Mouse (Mus musculus): ENCODE measurements at regions not wholly inside any gene's neighbourhood (a gene's known extent, or its start where the extent isn't known, plus 50 kb on each side); places are given as distances from the start of the nearest gene placed in this dataset.

- DNase-seq (ENCODE audit: low spot score), result no peak
Measured at GRCm38 (mm10) chr2:168337611-168338010, 56.1 kb upstream of the Kcng1 start.

- no peak for DNase-seq (ENCODE audit: low spot score)
Measured at GRCm38 (mm10) chr2:168335739-168336385, 54.3 kb upstream of the Kcng1 start.

- no peak for DNase-seq (ENCODE audit: low spot score)
Measured at GRCm38 (mm10) chr2:168334241-168334588, 52.7 kb upstream of the Kcng1 start.

- no peak for DNase-seq (ENCODE audit: low spot score)
Measured at GRCm38 (mm10) chr2:168333552-168334240, 52.2 kb upstream of the Kcng1 start.

GRCm38 (mm10) chr2:168332972-168333371 lies 51.4 kb upstream of the Kcng1 start:
- DNase-seq (ENCODE audit: low spot score), result no peak
